Mouse (Mus musculus) kidney, postnatal 0 days (tissue): Measurements from ENCODE around the gene Cpeb3. TPM values are rescaled to one million over a fixed set of nuclear protein-coding genes. Genes with fewer than 3 reads are reported as not detected.

Experiments
- ATAC-seq: fragments of 200-750 bp; cut with Nextera tagmentation; replicated peaks from 2 replicates; pipeline ENCODE4 v1.8.0; 2017; ENCODE audit warnings: low read depth, moderate number of reproducible peaks, moderate TSS enrichment, moderate library complexity; ENCODE audit not compliant: low FRiP score
- DNase-seq: peaks from one replicate; pipeline ENCODE4 v3.0.0-alpha.2; 2016; ENCODE audit warnings: low spot score
- H3K27ac ChIP-seq: fragments of 300-500 bp; sonication (generic); 2 replicates; pipeline ENCODE4 v1.5.1; 2014; ENCODE audit warnings: mild to moderate bottlenecking
- H3K27me3 ChIP-seq: fragments of 300-500 bp; sonication (generic); 2 replicates; pipeline ENCODE4 v1.6.1; 2014; ENCODE audit warnings: low read length, mixed read lengths; ENCODE audit not compliant: insufficient read depth
- H3K36me3 ChIP-seq: fragments of 300-500 bp; sonication (generic); 2 replicates; pipeline ENCODE4 v1.6.1; 2014; ENCODE audit warnings: low read length, mixed read lengths; ENCODE audit not compliant: insufficient read depth
- H3K4me1 ChIP-seq: fragments of 300-500 bp; sonication (generic); replicated peaks from 2 replicates; pipeline ENCODE4 v1.6.1; 2014; ENCODE audit warnings: antibody characterized with exemption, low read length, mixed read lengths; ENCODE audit not compliant: insufficient read depth
- H3K4me2 ChIP-seq: fragments of 300-500 bp; sonication (generic); 2 replicates; pipeline ENCODE4 v1.6.1; 2014; ENCODE audit warnings: mild to moderate bottlenecking, low read length, moderate library complexity, mixed read lengths
- H3K4me3 ChIP-seq: fragments of 300-500 bp; sonication (generic); replicated peaks from 2 replicates; pipeline ENCODE4 v1.5.1; 2014; ENCODE audit warnings: low read depth, low read length
- H3K9ac ChIP-seq: fragments of 300-500 bp; sonication (generic); 2 replicates; pipeline ENCODE4 v1.6.1; 2014; ENCODE audit warnings: low read depth, low read length
- H3K9me3 ChIP-seq: fragments of 300-500 bp; sonication (generic); replicated peaks from 2 replicates; pipeline ENCODE4 v1.6.1; 2016; ENCODE audit warnings: low read length, inconsistent platforms, mixed read lengths
- CTCF ChIP-seq: IDR thresholded peaks from 2 replicates; pipeline ENCODE4 v1.5.1; 2016; ENCODE audit warnings: antibody characterized with exemption, low read depth, mild to moderate bottlenecking, moderate library complexity
- WGBS: fragments of 180-500 bp; shearing (Covaris S2); extraction: QIAGEN DNeasy Blood & Tissue Kit; methylation state at CpG from one replicate; pipeline ENCODE4 v1.1.7; 2014; 5-methylcytosine and 5-hydroxymethylcytosine counted together
- polyA plus RNA-seq: library from polyadenylated mRNA; unstranded; fragments of >200 nt; fragmentation: Nextera tagmentation; extraction: Ambion mirVana; gene quantifications from 2 replicates; pipeline ENCODE4 v1.2.1, GENCODE M21; 2015

Cpeb3 gene
- 2.1 and 2.7 TPM in 2 replicates for polyA plus RNA-seq

DNA sequence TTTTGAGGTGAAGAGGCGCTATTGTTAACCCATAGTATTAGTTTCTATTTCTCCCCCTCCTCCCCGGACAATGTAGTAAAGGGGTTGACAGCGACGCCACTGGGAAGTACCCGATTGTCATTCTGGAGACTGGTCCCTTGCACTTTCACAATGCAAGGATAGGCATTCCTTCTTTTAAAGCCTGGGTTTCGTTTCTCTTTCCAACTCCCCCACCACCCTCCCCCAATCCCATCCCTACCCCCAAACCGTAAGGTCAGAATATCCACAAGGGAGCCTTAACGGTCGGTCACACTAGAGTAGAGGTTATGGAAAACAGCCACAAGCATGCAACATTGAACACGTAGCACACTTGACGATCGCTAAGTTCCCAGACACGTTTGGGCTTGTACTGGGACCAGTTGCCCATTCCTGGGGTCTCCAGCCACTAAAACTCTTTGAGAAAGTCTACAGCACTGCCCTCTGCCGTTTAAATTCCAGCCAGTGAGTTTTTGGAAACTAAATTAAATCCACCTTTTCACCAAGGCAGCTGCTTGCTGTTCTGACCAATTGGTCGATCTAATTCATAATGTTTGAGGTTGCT, at the start of gene Cpeb3:
TSS of gene Cpeb3 (minus strand) at position 426 of the 580 bp plus-strand sequence.
- peak within 1 kb of the TSS; percentile 90 for H3K27ac ChIP-seq
- peak within 1 kb of the TSS; percentile 84 for H3K4me3 ChIP-seq
- under 1% methylated on average over 15 of the region's 15 CpGs for WGBS
- TF ChIP-seq CTCF = peak; percentile 71
- H3K4me1 ChIP-seq = 0 out of 2 replicates have a peak, but pooled peaks cover 7% of the 10 kb centered on the region
- ATAC-seq (no peak), DNase-seq (peak; percentile 82)
- H3K9ac ChIP-seq = peak within 1 kb of the TSS; percentile 94
- 0 out of 2 replicates have a peak, but pooled peaks cover 12% of the 10 kb centered on the region for H3K36me3 ChIP-seq
- H3K4me2 ChIP-seq = peak within 1 kb of the TSS; percentile 82
- H3K27me3 ChIP-seq = no peaks in the 10 kb centered on the region
- H3K9me3 ChIP-seq = no peaks in the 10 kb centered on the region

DNA sequence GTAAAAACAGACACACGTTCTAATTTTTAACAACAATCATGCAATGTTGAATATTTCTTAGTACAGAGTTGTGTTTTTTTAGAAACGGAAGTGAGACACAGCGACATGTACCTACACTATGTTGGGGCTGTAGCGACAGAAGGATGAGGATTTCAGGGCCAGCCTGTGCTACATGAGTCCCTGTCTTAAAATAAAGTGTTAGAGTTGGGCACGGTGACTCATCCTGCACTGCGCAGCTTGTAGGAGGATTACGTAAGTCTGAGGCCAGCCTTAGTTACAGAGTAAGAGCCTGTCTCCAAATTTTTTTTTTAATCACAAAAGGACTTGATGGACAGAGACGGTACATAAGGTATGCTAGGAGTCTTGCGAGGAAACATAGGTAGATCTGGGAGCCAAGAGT, 46.9 kb upstream of the Cpeb3 start:
- Histone ChIP-seq H3K9me3 (no peaks in the 10 kb centered on the region), H3K4me3 (no peak overlapping the region), H3K4me1 (no peaks in the 10 kb centered on the region), H3K9ac (no peak overlapping the region), H3K36me3 (no peaks in the 10 kb centered on the region), H3K27me3 (no peaks in the 10 kb centered on the region), H3K4me2 (no peak overlapping the region), H3K27ac (no peak overlapping the region)
- ATAC-seq (no peak), DNase-seq (no peak)
- no peak for TF ChIP-seq CTCF
- WGBS = 90% methylated on average over 9 of the region's 9 CpGs

DNA sequence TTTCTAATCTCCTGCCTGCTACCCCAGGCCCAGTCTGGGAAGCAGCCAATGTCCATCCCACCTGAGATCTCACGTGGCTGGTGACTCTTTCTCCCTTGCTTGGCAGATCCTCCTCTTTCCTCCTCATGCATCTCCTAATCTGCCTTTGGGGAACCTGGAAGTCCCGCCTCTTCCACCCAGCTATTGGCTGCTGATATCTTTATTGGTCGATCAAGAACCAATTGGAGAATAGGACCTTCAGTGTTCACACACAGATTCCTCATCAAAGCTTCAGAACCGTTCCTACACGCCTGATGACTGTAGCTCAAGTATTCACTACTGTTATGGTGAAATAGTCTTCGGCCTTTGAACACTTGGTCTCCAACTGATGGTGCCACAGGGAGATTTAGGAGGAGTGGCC, 43.7 kb upstream of the Cpeb3 start:
- no peak overlapping the region for H3K4me2 ChIP-seq
- no peaks in the 10 kb centered on the region for H3K4me1 ChIP-seq
- no peaks in the 10 kb centered on the region for H3K27me3 ChIP-seq
- H3K36me3 ChIP-seq = no peaks in the 10 kb centered on the region
- no peak overlapping the region for H3K27ac ChIP-seq
- no peak overlapping the region for H3K4me3 ChIP-seq
- no peaks in the 10 kb centered on the region for H3K9me3 ChIP-seq
- WGBS = 70% methylated on average over 6 of the region's 6 CpGs
- no peak for ATAC-seq
- DNase-seq = no peak
- no peak for TF ChIP-seq CTCF
- no peak overlapping the region for H3K9ac ChIP-seq

DNA sequence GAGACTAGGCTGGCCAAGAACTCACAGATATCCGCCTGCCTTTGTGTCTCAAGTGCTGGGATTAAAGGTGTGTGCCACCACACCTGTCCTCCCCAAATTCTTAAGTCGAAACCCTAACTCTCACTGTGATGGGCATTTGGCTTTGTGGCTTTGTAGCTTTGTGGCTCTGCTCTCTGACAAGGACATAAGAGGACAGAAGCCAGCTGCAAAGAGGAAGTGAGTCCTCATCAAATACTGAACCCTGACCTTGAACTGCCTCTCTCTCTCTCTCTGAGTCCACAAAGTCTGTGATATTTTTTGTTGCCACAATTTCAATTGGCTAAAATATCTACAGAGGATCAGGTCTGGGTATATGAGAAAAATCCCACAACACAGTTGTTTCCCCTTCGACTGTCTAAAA, 39.8 kb upstream of the Cpeb3 start:
- no peaks in the 10 kb centered on the region for H3K36me3 ChIP-seq
- DNase-seq (no peak), ATAC-seq (no peak)
- H3K4me2 ChIP-seq = no peak overlapping the region
- H3K4me3 ChIP-seq = no peak overlapping the region
- H3K4me1 ChIP-seq = no peaks in the 10 kb centered on the region
- 77% methylated on average over 3 of the region's 3 CpGs for WGBS
- no peak for TF ChIP-seq CTCF
- no peaks in the 10 kb centered on the region for H3K27me3 ChIP-seq
- no peak overlapping the region for H3K9ac ChIP-seq
- no peaks in the 10 kb centered on the region for H3K9me3 ChIP-seq
- no peak overlapping the region for H3K27ac ChIP-seq

DNA sequence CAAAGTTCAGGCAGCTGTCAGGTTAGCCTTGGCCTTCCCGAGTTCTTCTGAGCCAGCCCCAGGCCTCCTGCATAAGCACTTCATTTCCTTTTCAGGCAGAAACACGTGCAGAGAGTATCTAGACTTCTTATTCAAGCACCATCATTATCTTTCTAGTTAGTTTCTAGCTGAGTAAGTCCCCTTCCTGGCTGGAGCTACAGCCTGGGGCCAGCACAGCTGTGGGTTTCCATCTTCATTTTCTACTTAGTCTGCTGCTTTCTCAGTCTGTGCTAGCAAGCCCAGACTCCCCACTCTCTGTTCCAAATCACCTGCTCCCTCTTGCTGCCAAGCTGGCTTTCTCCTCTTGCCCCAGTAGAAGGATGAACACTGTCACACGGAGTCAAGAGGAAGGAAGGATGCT, 38.5 kb upstream of the Cpeb3 start:
- Histone ChIP-seq H3K9me3 (no peaks in the 10 kb centered on the region), H3K4me2 (no peak overlapping the region), H3K27ac (no peak overlapping the region), H3K36me3 (no peaks in the 10 kb centered on the region), H3K4me1 (no peaks in the 10 kb centered on the region), H3K27me3 (no peaks in the 10 kb centered on the region), H3K9ac (no peak overlapping the region), H3K4me3 (no peak overlapping the region)
- TF ChIP-seq CTCF = no peak
- DNase-seq (no peak), ATAC-seq (no peak)
- 42% methylated on average over 3 of the region's 3 CpGs for WGBS

DNA sequence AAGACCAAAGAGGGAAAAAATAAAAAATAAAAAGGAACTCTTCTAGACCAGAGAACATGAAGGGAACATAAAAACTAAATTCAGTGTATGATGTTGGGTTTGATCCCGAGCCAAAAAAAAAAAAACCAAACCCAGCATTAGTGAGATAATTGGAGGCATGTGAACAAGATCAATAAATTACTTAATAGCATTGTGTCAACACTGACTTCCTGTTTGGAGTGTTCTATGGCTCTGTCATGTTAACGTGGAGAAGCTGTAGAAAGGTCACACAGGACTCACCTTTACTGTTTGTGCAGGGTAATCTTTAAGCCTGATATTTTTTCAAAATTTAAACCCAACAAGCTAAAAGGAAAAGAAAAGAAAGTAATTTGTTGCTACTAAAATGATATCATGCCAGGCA, 34.3 kb upstream of the Cpeb3 start:
- no peaks in the 10 kb centered on the region for H3K36me3 ChIP-seq
- H3K27ac ChIP-seq = no peak overlapping the region
- DNase-seq (no peak), ATAC-seq (no peak)
- no peaks in the 10 kb centered on the region for H3K9me3 ChIP-seq
- no peak overlapping the region for H3K9ac ChIP-seq
- no peak for TF ChIP-seq CTCF
- H3K27me3 ChIP-seq = no peaks in the 10 kb centered on the region
- 31% methylated on average over 2 of the region's 2 CpGs for WGBS
- no peaks in the 10 kb centered on the region for H3K4me1 ChIP-seq
- H3K4me3 ChIP-seq = no peak overlapping the region
- H3K4me2 ChIP-seq = no peak overlapping the region

DNA sequence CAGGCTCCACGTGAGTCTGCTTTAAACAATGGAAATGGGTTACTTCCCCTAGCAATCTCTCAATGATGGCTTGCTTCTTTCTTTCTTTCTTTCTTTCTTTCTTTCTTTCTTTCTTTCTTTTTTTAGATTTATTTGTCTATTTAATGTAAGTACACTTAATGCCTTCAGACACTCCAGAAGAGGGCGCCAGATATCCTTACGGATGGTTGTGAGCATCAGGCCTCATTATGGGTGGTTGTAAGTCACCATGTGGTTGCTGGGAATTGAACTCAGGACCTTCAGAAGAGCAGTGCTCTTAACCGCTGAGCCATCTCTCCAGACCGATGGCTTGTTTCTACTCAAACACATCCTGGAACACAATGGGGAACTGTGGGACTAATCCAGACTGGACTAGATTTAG, 32.8 kb upstream of the Cpeb3 start:
- no peak for ATAC-seq
- Histone ChIP-seq H3K27ac (no peak overlapping the region), H3K9ac (no peak overlapping the region), H3K9me3 (no peaks in the 10 kb centered on the region), H3K36me3 (no peaks in the 10 kb centered on the region), H3K4me1 (no peaks in the 10 kb centered on the region), H3K4me2 (no peak overlapping the region), H3K4me3 (no peak overlapping the region), H3K27me3 (no peaks in the 10 kb centered on the region; the same call in 1 of the 2 replicates)
- DNase-seq = no peak
- TF ChIP-seq CTCF = peak; percentile 17; the same call in 1 of the 2 replicates
- 76% methylated on average over 5 of the region's 5 CpGs for WGBS
